Mouse (Mus musculus) lung, adult 2 months (tissue): ENCODE measurements around the gene Emc8.

Experiments
- CTCF ChIP-seq: fragments of 200-500 bp; IDR thresholded peaks from 2 replicates; pipeline ENCODE4 v1.5.1; 2011; ENCODE audit warnings: mild to moderate bottlenecking, low read length, control low read depth; ENCODE audit not compliant: insufficient read depth
- POLR2A ChIP-seq: fragments of 200-500 bp; IDR thresholded peaks from 2 replicates; pipeline ENCODE4 v1.6.1; 2011; ENCODE audit warnings: low read depth, mild to moderate bottlenecking, control low read depth, low read length, borderline replicate concordance; ENCODE audit errors: extremely low read depth

DNA sequence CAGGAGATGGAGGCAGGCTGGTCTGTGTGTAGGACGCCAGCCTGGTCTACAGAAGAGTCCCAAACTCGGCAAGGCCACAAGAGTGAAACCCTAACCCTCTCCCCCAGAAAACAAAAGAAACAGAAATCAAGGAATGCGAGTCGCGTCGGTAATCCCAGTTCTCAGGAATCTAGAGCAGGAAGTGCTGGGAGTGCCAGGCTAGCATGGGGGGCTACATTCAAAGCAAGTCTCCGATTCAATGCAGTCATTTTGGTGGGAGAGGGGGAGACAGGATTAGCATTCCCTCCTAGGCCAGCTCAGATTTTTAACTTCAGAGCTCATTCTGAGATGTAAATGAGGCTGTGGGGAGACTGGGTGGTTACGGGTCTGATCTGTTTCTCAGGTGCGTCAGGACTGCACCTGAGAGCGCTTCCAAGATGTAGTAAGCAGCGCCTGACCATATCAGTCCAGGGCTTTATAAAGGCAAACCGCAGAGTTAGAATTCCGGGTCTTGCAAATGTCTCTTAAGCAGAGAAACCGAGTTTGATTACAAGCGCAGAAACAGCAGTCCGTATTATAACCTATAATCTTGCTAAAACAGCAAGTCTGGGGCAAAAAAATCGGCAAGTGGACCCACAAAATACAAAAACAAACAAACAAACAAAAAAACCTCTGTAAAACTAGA, 1.4 kb downstream of the Emc8 start:
- TF ChIP-seq CTCF (no peak), POLR2A (no peak)
